Mouse (Mus musculus) megakaryocyte, embryonic 14.5 days (primary cell): ENCODE results near the gene Krit1.
"Not testable (repeated sequence)": the region's sequence is repeated elsewhere in the genome, so short reads cannot be mapped to it uniquely, and the experiment has no call there.

Experiments
- FLI1 ChIP-seq: IDR thresholded peaks from 2 replicates; pipeline ENCODE4 v1.6.1; 2012; ENCODE audit warnings: low read length, inconsistent platforms, mixed read lengths
- GATA1 ChIP-seq: IDR thresholded peaks from 3 replicates; pipeline ENCODE4 v1.6.1; 2012; ENCODE audit warnings: mixed read lengths, low read length, inconsistent platforms, borderline replicate concordance

- TF ChIP-seq GATA1, FLI1: not testable (repeated sequence)
Measured at GRCm38 (mm10) chr5:3798656-3799055, 4.3 kb upstream of the Krit1 start.
